Mouse (Mus musculus): ENCODE measurements around the gene Itih5. TPM values are rescaled to one million over a fixed set of nuclear protein-coding genes. Genes with fewer than 3 reads are reported as not detected.
A peak's percentile ranks its signal among the peaks of the same experiment; 100 is the strongest.

Gene Itih5
- polyA plus RNA-seq, 1 experiment = not detected

DNA sequence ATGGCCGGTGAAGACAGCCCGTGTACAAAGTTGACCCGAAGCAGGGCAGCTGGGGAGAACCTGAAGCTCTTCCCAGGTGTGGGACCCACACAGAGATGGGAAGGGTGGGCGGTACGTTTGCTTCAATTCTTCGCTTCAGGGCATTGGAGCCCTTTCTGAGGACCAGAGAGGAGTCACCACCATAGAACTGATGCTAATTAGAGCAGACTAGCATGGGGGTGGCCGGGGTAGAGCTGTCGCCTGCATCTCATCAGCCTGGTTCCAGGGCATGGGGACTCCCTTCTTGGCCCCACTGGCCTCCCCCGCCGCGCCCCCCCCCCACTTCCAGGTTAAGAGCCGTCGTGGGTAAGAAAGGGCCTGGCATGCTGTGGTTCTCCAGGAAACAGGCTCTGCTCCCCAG lies 132.6 kb downstream of the Itih5 start:
- Histone ChIP-seq H3K36me3 (ENCODE audit: control insufficient read depth, insufficient read depth) (no peaks in the 10 kb centered on the region), H3K4me3 (ENCODE audit: insufficient read depth, poor library complexity, severe bottlenecking) (no peak overlapping the region), H3K79me2 (ENCODE audit: control insufficient read depth, insufficient read depth) (no peaks in the 10 kb centered on the region), H3K79me3 (ENCODE audit: low read depth) (no peaks in the 10 kb centered on the region), H3K27me3 (ENCODE audit: control insufficient read depth, insufficient read depth, insufficient read length) (peaks cover 14% of the 10 kb centered on the region), H3ac (ENCODE audit: control insufficient read depth, insufficient read length, low read depth) (no peak overlapping the region)
- TF ChIP-seq CEBPB (IDR thresholded peaks at IDR 0.05; ENCODE audit: low read depth) (no peak), CTCF (IDR thresholded peaks at IDR 0.05; ENCODE audit: control insufficient read depth, insufficient read depth, insufficient read length) (no peak), MAX (IDR thresholded peaks at IDR 0.05) (no peak), FOSL1 (IDR thresholded peaks at IDR 0.05; ENCODE audit: insufficient read depth, low read length, poor library complexity, severe bottlenecking) (no peak), MYOD1 (IDR thresholded peaks at IDR 0.05; ENCODE audit: control insufficient read depth, insufficient read length, low read depth) (no peak), MYOG (IDR thresholded peaks at IDR 0.05; ENCODE audit: control insufficient read depth, extremely low read depth, insufficient read length) (no peak)

DNA sequence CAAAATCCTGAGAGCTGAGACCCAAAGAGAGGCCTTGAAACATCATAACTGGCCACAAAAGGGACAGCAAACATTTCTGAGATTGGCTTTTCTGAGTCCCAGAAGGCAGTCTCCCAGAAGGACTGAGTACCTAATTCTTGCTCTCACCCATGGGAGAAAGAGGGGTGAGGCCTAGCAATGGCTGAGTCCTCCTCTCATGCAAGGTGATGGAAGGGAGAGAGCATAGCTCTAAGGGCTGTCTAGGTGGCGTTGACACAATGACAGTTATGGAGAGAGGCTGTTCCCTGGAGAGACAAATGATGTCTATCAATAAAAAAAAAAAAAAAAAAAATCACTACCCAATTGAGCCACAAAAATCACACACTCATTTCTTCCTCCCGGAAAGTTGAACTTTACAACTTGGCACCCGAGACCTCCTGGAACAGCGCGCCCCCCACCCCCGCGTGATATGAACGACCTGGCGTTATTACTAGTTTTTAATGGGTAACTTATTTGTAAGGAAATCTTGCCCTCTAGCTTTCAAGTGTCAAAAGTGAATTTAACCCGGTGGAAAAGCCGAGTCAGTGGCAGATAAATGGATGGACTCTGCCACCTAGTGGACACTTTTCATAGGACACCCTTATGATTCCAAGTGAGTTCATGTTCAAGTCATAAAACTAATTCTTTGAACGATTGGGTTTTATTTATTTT lies 134.9 kb downstream of the Itih5 start:
- Histone ChIP-seq H3K79me3 (ENCODE audit: low read depth) (no peaks in the 10 kb centered on the region), H3K4me3 (ENCODE audit: insufficient read depth, poor library complexity, severe bottlenecking) (no peak overlapping the region), H3K79me2 (ENCODE audit: control insufficient read depth, insufficient read depth) (no peaks in the 10 kb centered on the region), H3K36me3 (ENCODE audit: control insufficient read depth, insufficient read depth) (no peaks in the 10 kb centered on the region), H3K27me3 (ENCODE audit: control insufficient read depth, insufficient read depth, insufficient read length) (peaks cover 16% of the 10 kb centered on the region), H3ac (ENCODE audit: control insufficient read depth, insufficient read length, low read depth) (no peak overlapping the region)
- no peak for TF ChIP-seq MYOG (IDR thresholded peaks at IDR 0.05; ENCODE audit: control insufficient read depth, extremely low read depth, insufficient read length)
- TF ChIP-seq USF1 (IDR thresholded peaks at IDR 0.05; ENCODE audit: low read depth) = no peak
- no peak for TF ChIP-seq FOSL1 (IDR thresholded peaks at IDR 0.05; ENCODE audit: insufficient read depth, low read length, poor library complexity, severe bottlenecking)
- TF ChIP-seq CTCF (IDR thresholded peaks at IDR 0.05; ENCODE audit: control insufficient read depth, insufficient read depth, insufficient read length) = peak; percentile 33
- no peak for TF ChIP-seq MAX (IDR thresholded peaks at IDR 0.05)

DNA sequence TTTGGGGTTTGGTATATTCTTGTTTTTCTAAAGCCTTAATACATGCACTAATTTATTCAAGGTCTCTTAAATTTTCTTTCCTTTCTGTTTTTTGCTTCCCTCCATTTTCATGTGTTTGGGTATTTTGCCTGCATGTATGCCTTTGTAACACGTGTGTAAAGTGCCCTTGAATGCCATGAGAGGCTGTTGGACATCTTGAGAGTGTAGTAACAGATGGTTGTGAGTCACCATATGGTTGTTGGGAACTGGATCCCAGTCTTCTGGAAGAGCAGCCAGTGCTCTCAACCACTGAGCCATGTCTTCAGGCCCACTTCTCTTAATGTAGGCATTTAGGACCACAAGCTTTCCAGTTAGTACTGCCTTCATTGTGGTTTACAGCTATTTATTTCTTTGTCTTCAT lies 135.5 kb downstream of the Itih5 start:
- H3K79me3 ChIP-seq (ENCODE audit: low read depth) = no peaks in the 10 kb centered on the region
- no peak overlapping the region for H3ac ChIP-seq (ENCODE audit: control insufficient read depth, insufficient read length, low read depth)
- H3K4me3 ChIP-seq (ENCODE audit: insufficient read depth, poor library complexity, severe bottlenecking) = no peak overlapping the region
- no peaks in the 10 kb centered on the region for H3K36me3 ChIP-seq (ENCODE audit: control insufficient read depth, insufficient read depth)
- TF ChIP-seq CTCF (IDR thresholded peaks at IDR 0.05; ENCODE audit: control insufficient read depth, insufficient read depth, insufficient read length) = no peak
- TF ChIP-seq MYOG (IDR thresholded peaks at IDR 0.05; ENCODE audit: control insufficient read depth, extremely low read depth, insufficient read length) = no peak
- no peak for TF ChIP-seq USF1 (IDR thresholded peaks at IDR 0.05; ENCODE audit: low read depth)
- no peak for TF ChIP-seq FOSL1 (IDR thresholded peaks at IDR 0.05; ENCODE audit: insufficient read depth, low read length, poor library complexity, severe bottlenecking)
- TF ChIP-seq MAX (IDR thresholded peaks at IDR 0.05) = no peak
- H3K79me2 ChIP-seq (ENCODE audit: control insufficient read depth, insufficient read depth) = no peaks in the 10 kb centered on the region
- H3K27me3 ChIP-seq (ENCODE audit: control insufficient read depth, insufficient read depth, insufficient read length) = peaks cover 16% of the 10 kb centered on the region

GRCm38 (mm10) chr2:10290115-10290514 lies 136.7 kb downstream of the Itih5 start:
- TF ChIP-seq USF1 (IDR thresholded peaks at IDR 0.05; ENCODE audit: low read depth) = no peak
- no peak for TF ChIP-seq MAX (IDR thresholded peaks at IDR 0.05)
- H3ac ChIP-seq (ENCODE audit: control insufficient read depth, insufficient read length, low read depth) = no peak overlapping the region
- no peaks in the 10 kb centered on the region for H3K36me3 ChIP-seq (ENCODE audit: control insufficient read depth, insufficient read depth)
- H3K79me3 ChIP-seq (ENCODE audit: low read depth) = no peaks in the 10 kb centered on the region
- no peak overlapping the region for H3K4me3 ChIP-seq (ENCODE audit: insufficient read depth, poor library complexity, severe bottlenecking)
- peaks cover 16% of the 10 kb centered on the region for H3K27me3 ChIP-seq (ENCODE audit: control insufficient read depth, insufficient read depth, insufficient read length)
- no peaks in the 10 kb centered on the region for H3K79me2 ChIP-seq (ENCODE audit: control insufficient read depth, insufficient read depth)

DNA sequence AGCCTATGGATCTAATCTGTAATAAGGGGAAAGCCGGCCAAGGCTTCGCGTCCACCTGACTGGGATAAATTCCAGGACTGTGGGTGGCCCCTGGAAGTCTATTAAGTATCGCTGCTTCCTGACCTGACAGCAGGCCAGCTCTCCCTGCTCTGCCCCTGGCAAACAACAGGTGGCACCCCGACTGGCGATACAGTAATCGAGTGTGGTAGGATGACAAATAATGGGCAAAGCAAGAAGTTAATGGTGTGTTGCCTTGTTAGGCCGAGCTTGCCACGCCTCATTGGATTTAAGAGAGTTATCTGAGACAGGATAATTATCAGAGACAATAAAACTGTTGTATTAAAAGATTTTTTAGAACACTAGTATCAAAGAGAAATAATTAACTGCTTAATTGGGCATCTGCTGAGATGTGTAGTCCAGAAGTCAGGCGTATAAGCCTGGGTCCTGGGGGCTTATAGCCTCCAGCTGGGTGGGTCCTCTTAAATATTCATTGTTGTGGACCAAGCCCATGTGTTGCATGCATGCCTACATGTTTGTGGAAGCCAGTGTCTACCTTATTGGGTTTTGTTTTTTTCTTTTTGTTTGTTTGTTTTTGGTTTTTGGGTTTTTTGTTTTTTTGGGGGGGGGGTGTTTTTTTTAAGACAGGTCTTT lies 140.3 kb downstream of the Itih5 start:
- no peak overlapping the region for H3K4me3 ChIP-seq (ENCODE audit: insufficient read depth, poor library complexity, severe bottlenecking)
- TF ChIP-seq MYOG (IDR thresholded peaks at IDR 0.05; ENCODE audit: control insufficient read depth, extremely low read depth, insufficient read length) (no peak), MYOD1 (IDR thresholded peaks at IDR 0.05; ENCODE audit: control insufficient read depth, insufficient read length, low read depth) (peak; percentile 15)

DNA sequence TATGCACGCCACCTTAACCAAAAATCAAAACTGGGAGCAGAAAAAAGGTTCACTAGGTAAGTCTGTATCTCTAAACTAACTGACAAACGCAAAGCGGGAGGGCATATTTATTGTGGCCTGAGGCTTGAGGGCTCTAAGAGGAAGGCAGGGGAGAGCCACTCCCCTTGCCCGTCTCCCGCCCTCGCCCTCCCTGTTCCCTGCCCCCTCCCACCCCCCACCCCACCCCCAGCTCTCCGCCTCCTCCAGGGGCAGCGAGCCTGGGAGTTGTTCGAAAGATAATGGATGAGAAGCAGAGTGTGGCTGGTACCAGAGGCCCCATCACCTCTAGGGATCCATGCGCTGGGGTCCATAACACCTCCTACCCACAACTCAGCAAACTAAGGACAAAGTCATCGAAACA lies 142.5 kb downstream of the Itih5 start:
- no peak overlapping the region for H3K4me3 ChIP-seq (ENCODE audit: insufficient read depth, poor library complexity, severe bottlenecking)
- H3K27me3 ChIP-seq (ENCODE audit: control insufficient read depth, insufficient read depth, insufficient read length) = peaks cover 6% of the 10 kb centered on the region
- H3ac ChIP-seq (ENCODE audit: control insufficient read depth, insufficient read length, low read depth) = no peak overlapping the region
- H3K79me3 ChIP-seq (ENCODE audit: low read depth) = no peaks in the 10 kb centered on the region
- TF ChIP-seq CEBPB (IDR thresholded peaks at IDR 0.05; ENCODE audit: low read depth) (no peak), FOSL1 (IDR thresholded peaks at IDR 0.05; ENCODE audit: insufficient read depth, low read length, poor library complexity, severe bottlenecking) (no peak), CTCF (IDR thresholded peaks at IDR 0.05; ENCODE audit: control insufficient read depth, insufficient read depth, insufficient read length) (no peak), MYOG (IDR thresholded peaks at IDR 0.05; ENCODE audit: control insufficient read depth, extremely low read depth, insufficient read length) (no peak), USF1 (IDR thresholded peaks at IDR 0.05; ENCODE audit: low read depth) (no peak), MAX (IDR thresholded peaks at IDR 0.05) (no peak), MYOD1 (IDR thresholded peaks at IDR 0.05; ENCODE audit: control insufficient read depth, insufficient read length, low read depth) (no peak)
- no peaks in the 10 kb centered on the region for H3K79me2 ChIP-seq (ENCODE audit: control insufficient read depth, insufficient read depth)
- no peaks in the 10 kb centered on the region for H3K36me3 ChIP-seq (ENCODE audit: control insufficient read depth, insufficient read depth)

More for the DNA sequence above, 140.3 kb downstream of the Itih5 start:
- no peaks in the 10 kb centered on the region for H3K79me3 ChIP-seq (ENCODE audit: low read depth)
- H3K36me3 ChIP-seq (ENCODE audit: control insufficient read depth, insufficient read depth) = no peaks in the 10 kb centered on the region
- no peaks in the 10 kb centered on the region for H3K79me2 ChIP-seq (ENCODE audit: control insufficient read depth, insufficient read depth)
- H3ac ChIP-seq (ENCODE audit: control insufficient read depth, insufficient read length, low read depth) = no peak overlapping the region
- H3K27me3 ChIP-seq (ENCODE audit: control insufficient read depth, insufficient read depth, insufficient read length) = peaks cover 7% of the 10 kb centered on the region

Measured in C2C12 (cell line).